Mouse (Mus musculus) embryo, embryonic 11.5 days (tissue): ENCODE measurements around the gene Ahdc1.
"Not testable (repeated sequence)": the region's sequence is repeated elsewhere in the genome, so short reads cannot be mapped to it uniquely, and the experiment has no call there.

ENCODE experiments used
- DNase-seq: peaks from one replicate; pipeline ENCODE4 v3.0.0-alpha.2; 2012; ENCODE audit warnings: low read depth, low spot score

Ahdc1 gene

DNA sequence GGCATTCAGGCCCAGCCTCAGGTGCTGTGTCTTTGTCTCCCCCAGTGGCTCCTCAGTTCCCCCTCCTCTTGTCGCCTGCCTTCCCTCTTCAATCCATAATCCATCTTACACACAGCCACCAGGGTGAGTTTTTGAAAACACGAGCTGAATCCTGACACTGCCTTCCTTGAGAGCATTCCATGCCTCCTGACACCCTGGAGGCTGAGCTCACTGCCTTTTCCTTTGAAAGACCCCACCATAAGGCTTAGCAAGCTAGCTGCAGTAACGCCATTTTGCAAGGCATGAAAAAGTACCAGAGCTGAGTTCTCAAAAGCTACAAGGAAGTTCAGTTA is 84.6 kb downstream of the Ahdc1 start:
- not testable (repeated sequence) for DNase-seq

- not testable (repeated sequence) for DNase-seq
These were observed 85.6 kb downstream of the Ahdc1 start for GRCm38 (mm10) chr4:133096671-133097070.

- DNase-seq: no peak
These were observed 90.7 kb downstream of the Ahdc1 start for GRCm38 (mm10) chr4:133101751-133102150.

DNA sequence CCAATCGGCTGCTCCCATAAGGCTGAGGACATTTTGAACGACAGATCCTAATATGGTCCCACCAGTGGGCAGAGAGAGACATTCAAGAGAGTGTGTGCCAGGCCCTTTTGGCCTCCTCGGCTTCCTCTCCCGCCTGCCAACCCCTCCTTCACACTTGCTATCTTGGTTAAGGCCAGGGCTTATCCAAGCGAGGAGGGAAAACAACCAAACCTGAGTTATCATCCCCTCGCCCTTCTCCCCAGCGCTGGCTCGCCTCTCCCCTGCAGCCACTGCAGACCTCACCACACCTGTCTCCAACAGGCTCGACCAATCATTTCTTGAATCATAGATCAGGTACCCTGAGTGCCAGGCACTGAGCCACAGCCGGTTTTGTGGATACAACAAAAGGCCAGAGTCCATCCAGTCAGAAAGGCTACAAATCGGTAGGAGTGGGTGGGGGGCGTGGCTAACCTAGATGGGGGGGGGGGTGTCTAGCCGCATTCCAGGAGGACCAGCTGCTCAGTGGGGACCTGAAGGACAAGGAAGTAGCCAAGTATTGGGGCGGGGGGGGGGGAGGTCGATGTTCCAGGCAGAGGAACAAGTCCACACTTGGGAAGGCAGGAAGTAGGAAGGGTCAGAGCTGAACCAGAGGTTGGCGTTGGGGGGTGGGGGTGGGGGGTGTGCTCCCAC is 92.6 kb downstream of the Ahdc1 start:
- DNase-seq: no peak

DNA sequence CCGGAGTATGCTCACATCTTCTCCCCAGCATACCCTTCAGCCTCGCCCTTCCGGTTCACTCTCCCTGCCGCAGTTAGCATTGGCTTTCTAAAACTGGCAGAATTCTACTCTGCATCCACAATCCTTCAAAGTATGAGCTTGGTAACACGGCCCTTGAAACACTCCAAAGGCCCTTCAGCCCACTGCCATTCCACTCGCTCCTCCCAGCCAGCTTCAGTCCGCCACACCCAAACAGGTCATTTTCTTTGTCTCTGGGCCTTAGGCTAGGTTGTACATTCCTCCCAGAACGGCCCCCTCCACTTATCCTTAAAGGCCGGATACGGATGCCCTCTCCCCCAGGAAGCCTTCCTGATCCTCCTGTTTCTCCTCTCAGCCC is 93.1 kb downstream of the Ahdc1 start:
- DNase-seq: no peak

GRCm38 (mm10) chr4:133106691-133107090 is 95.6 kb downstream of the Ahdc1 start:
- DNase-seq: no peak

DNA sequence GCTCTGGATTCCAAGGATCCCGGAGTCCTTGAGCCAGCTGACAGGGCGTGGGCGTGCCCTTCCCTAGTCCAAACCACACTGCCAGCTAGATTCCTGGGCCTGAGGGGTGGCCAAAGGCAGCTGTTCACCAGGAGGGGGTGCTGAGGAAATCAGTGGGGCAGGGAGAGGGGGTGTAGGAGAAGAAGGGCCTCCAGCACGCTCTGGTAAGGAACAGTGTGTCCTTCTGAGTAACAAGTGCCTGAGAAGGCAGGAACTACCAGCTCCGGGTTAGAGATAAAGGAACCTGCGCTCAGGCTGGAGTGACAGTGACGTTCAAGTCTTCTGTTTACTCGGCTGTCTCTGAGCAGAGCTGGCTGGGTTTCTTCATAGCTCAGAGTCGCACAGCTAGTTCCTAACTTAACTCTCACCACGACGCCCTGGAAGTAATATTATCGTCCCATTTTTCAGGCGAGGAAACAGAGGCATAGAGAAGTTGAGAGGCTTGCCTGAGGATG is 96.8 kb downstream of the Ahdc1 start:
- no peak for DNase-seq

GRCm38 (mm10) chr4:133108481-133109334 is 97.6 kb downstream of the Ahdc1 start:
- DNase-seq: no peak

DNA sequence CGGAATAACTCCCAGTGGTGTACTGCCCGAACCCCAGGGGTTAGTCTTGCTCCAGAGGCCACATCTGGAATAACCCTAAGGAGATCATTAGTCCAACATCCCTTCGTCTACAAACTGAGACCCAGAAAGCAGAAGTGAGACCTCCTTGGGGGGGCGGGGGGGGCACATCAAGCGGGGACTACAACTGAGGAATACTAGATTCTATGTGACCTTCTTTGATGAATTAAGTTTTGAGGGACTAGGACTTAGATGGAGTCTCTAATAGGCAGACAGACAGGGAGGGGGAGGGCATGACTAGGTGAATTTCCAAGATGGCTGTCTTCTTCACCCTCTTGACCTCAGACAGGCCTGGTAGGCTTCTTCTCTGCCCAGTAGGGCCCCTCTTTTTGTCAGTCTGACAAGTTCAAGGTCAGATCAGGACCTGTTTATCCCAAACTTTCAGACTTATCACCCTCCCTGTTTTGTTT is 98.3 kb downstream of the Ahdc1 start:
- DNase-seq: no peak

GRCm38 (mm10) chr4:133112175-133112838 is 101.2 kb downstream of the Ahdc1 start:
- no peak for DNase-seq

GRCm38 (mm10) chr4:133113351-133113882 is 102.4 kb downstream of the Ahdc1 start:
- DNase-seq: no peak

DNA sequence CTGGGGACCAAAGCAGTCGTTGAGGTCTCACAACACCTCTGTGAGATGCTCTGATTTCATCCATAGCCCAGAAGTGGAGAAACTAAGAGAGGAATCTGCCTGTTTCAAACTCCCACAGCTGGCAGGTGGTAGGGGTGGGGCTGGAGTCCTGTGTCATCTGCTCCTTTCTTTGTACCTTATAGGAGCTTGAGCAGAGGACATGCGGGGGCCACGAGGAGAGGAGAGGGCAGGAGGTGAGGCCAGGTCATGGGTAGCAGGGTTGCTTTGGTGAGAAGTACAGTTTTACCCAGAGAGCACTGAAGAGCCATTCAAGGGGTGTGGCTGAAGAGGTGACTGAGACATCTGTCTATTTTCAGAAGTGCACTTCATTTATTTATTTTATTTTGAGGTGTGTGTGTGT is 103.7 kb downstream of the Ahdc1 start:
- no peak for DNase-seq

DNA sequence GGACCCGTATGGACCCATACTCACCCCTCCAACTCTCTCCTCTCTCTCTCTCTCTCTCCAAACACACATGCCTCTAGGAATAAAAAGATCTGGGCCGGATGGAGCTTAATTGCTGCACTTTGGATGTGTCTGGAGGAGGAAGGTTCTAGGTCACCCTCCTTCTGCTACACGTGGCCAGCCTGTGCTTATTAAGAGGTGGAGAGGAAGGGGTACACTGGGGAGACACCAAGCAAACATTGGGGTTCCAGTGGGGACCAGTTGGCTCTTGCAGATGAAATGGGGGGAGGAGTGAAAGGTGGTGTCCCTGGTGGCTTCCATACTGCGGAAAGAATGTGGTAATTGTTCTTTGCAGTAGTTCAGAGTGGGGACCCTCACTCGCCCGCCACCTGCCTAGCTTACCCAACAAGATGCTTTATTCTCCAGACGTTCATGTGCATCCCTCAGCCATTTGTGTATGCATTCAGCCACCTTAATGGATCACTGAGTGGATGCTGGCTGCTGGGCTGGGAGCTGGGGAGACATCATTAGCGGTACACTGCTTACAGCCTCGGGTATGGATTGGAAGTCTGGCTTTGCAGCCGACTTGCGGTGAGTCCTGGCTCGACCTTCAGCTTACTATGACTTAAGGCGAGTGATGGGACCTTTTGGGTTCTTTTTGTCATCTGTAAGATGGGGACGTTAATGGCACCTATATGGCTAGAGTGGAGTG is 104.8 kb downstream of the Ahdc1 start:
- DNase-seq: no peak

GRCm38 (mm10) chr4:133116756-133117470 is 105.9 kb downstream of the Ahdc1 start:
- no peak for DNase-seq

DNA sequence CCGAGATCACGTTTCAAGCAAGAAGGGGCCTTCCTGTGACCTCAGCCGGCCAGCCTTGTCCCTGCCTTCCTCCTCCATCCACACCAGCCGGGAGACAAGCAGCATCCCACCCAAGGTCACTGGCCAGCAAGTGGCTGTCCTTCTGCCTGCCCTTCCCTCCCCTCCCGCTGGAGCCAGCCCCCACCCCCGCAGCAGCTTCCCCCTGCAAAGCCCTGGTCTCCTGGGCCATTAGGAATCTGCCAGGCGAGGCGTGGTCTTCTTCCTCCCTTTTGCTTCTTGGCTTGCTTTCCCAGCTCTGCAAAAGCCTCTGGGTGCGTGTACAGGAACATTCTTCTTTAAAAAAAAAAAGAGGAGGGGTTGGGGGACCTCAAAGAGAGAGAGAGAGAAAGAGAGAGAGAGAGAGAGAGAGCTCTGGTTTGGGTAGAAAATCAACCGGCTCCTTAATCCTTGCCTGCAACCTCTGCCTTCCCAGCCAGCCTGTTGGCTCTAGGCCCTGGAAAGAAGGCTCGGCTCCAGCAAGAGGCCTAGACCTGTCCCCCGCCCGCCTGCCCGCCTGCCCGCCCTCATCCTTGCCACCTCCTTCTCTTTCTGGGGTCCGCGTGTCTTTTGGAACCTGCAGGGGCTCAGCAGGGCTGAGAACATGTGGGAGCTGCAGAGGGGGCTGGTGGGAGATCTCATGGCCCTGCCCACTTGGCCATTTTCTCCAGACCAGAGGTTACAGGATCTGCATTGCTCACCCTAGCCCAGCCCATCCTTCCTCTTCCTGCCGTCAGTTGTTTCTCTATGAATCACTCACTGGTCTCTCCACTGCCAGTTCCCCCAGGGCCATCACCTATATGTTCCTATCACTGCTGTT is 106.7 kb downstream of the Ahdc1 start:
- no peak for DNase-seq

GRCm38 (mm10) chr4:133118775-133119375 is 107.8 kb downstream of the Ahdc1 start:
- DNase-seq: no peak

GRCm38 (mm10) chr4:133119579-133119978 is 108.5 kb downstream of the Ahdc1 start:
- no peak for DNase-seq

DNA sequence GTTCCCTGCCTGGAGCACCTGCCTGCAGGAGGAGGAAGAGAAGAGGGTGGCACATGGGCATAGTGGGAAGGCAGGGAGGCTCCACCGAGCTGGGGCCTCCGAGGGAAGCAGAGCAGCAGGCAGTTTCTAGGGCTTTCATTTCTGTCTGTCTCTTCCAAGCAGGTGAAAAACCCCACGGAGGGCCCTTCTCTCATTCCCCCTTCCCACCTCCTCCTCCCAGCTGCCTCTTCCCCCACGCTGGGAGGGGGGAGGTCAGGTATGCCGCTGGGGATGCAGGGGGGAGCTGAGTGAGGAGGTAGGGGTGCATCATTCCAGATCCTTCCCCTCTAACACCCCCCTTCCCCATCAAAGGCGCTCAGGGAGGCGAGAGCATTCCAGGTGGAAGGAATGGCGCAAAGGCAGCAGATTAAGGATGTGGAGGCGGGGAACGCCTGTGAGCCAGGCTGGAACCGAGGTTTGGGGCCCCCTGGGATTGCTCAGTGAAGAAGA is 109.8 kb downstream of the Ahdc1 start:
- DNase-seq: no peak

GRCm38 (mm10) chr4:133121416-133121815 is 110.4 kb downstream of the Ahdc1 start:
- DNase-seq: no peak
